Mouse (Mus musculus) lung, embryonic 14.5 days (tissue): ENCODE measurements around the gene Stambpl1. TPM values are rescaled to one million over a fixed set of nuclear protein-coding genes. Genes with fewer than 3 reads are reported as not detected.

Experiments used
- ATAC-seq: fragments of 200-750 bp; cut with Nextera tagmentation; 2 replicates; pipeline ENCODE4 v1.8.0; 2017; ENCODE audit warnings: mild to moderate bottlenecking, moderate TSS enrichment, moderate library complexity; ENCODE audit not compliant: insufficient read depth
- DNase-seq: peaks from one replicate; pipeline ENCODE4 v3.0.0-alpha.2; 2015
- H3K27ac ChIP-seq: fragments of 300-500 bp; sonication (generic); 2 replicates; pipeline ENCODE4 v1.5.1; 2014; ENCODE audit warnings: low read depth, mild to moderate bottlenecking, moderate library complexity
- H3K27me3 ChIP-seq: fragments of 300-500 bp; sonication (generic); 2 replicates; pipeline ENCODE4 v1.6.1; 2014; ENCODE audit warnings: low read length, control low read depth; ENCODE audit not compliant: insufficient read depth
- H3K36me3 ChIP-seq: fragments of 300-500 bp; sonication (generic); 2 replicates; pipeline ENCODE4 v1.6.1; 2014; ENCODE audit warnings: control low read depth; ENCODE audit not compliant: insufficient read depth
- H3K4me1 ChIP-seq: fragments of 300-500 bp; sonication (generic); 2 replicates; pipeline ENCODE4 v1.6.1; 2014; ENCODE audit warnings: antibody characterized with exemption, control low read depth; ENCODE audit not compliant: insufficient read depth
- H3K4me2 ChIP-seq: fragments of 300-500 bp; sonication (generic); 2 replicates; pipeline ENCODE4 v1.6.1; 2014; ENCODE audit warnings: mild to moderate bottlenecking
- H3K4me3 ChIP-seq: fragments of 300-500 bp; sonication (generic); 2 replicates; pipeline ENCODE4 v1.5.1; 2014; ENCODE audit warnings: low read depth, low read length
- H3K9ac ChIP-seq: fragments of 300-500 bp; sonication (generic); 2 replicates; pipeline ENCODE4 v1.6.1; 2014
- H3K9me3 ChIP-seq: fragments of 300-500 bp; sonication (generic); 2 replicates; pipeline ENCODE4 v1.6.1; 2016; ENCODE audit warnings: low read depth, low read length, control low read depth
- CTCF ChIP-seq: IDR thresholded peaks from 2 replicates; pipeline ENCODE4 v1.5.1; 2016; ENCODE audit warnings: antibody characterized with exemption, low read depth
- WGBS: fragments of 180-500 bp; shearing (Covaris S2); extraction: QIAGEN DNeasy Blood & Tissue Kit; methylation state at CpG from one replicate; pipeline ENCODE4 v1.1.7; 2014; 5-methylcytosine and 5-hydroxymethylcytosine counted together
- polyA plus RNA-seq: library from polyadenylated mRNA; unstranded; fragments of >200 nt; fragmentation: Nextera tagmentation; extraction: Ambion mirVana; gene quantifications from 2 replicates; pipeline ENCODE4 v1.2.1, GENCODE M21; 2014

The Stambpl1 gene
- polyA plus RNA-seq, 1 experiment from 2014 or later: 11.1 TPM

- H3K9ac ChIP-seq: no peak overlapping the region
- no peaks in the 10 kb centered on the region for H3K9me3 ChIP-seq
- no peaks in the 10 kb centered on the region for H3K4me1 ChIP-seq
- H3K4me2 ChIP-seq: no peak overlapping the region
- DNase-seq: no peak
- no peak for ATAC-seq
- H3K36me3 ChIP-seq: no peaks in the 10 kb centered on the region
- 58% methylated on average over 7 of the region's 7 CpGs for WGBS
- H3K27me3 ChIP-seq: no peaks in the 10 kb centered on the region
- H3K4me3 ChIP-seq: no peak overlapping the region
- no peak overlapping the region for H3K27ac ChIP-seq
- TF ChIP-seq CTCF: no peak
Observed at GRCm38 (mm10) chr19:34167896-34168661, 23.9 kb upstream of the Stambpl1 start.

DNA sequence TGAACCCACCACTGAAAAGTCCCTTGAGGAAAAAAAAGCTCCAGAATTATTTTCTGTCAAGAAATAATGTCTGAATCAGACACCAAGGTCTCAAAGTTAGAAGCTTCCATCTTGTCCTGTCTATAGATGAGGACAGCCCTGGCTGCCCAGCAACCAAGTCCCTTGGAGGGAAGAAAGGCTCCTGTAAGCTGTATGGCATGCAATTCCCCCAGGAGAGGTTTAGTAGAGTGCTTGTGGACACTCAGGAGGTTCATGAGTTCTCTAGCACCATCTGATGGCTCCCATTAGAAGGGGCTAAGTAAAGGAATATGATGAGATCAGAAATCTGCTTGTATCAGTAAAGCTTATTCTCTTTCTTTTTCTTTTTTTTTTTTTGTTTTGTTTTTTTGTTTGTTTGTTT, 22.9 kb upstream of the Stambpl1 start:
- no peaks in the 10 kb centered on the region for H3K27me3 ChIP-seq
- H3K4me3 ChIP-seq: no peak overlapping the region
- H3K9me3 ChIP-seq: no peaks in the 10 kb centered on the region
- ATAC-seq (no peak), DNase-seq (no peak)
- H3K4me2 ChIP-seq: no peak overlapping the region
- no peaks in the 10 kb centered on the region for H3K4me1 ChIP-seq
- H3K9ac ChIP-seq: no peak overlapping the region
- no peak overlapping the region for H3K27ac ChIP-seq
- H3K36me3 ChIP-seq: no peaks in the 10 kb centered on the region
- TF ChIP-seq CTCF: no peak

- Histone ChIP-seq H3K4me3 (no peak overlapping the region), H3K27ac (no peak overlapping the region), H3K4me2 (no peak overlapping the region), H3K27me3 (no peaks in the 10 kb centered on the region), H3K9ac (no peak overlapping the region), H3K9me3 (no peaks in the 10 kb centered on the region), H3K36me3 (no peaks in the 10 kb centered on the region), H3K4me1 (no peaks in the 10 kb centered on the region)
- 47% methylated on average over 3 of the region's 3 CpGs for WGBS
- no peak for DNase-seq
- no peak for ATAC-seq
- TF ChIP-seq CTCF: no peak
Observed at GRCm38 (mm10) chr19:34171167-34171566, 20.9 kb upstream of the Stambpl1 start.

- H3K9me3 ChIP-seq: no peaks in the 10 kb centered on the region
- no peaks in the 10 kb centered on the region for H3K4me1 ChIP-seq
- no peak overlapping the region for H3K9ac ChIP-seq
- no peak overlapping the region for H3K4me2 ChIP-seq
- ATAC-seq (no peak), DNase-seq (no peak)
- H3K4me3 ChIP-seq: no peak overlapping the region
- WGBS: 73% methylated on average over 3 of the region's 3 CpGs
- no peaks in the 10 kb centered on the region for H3K27me3 ChIP-seq
- no peak overlapping the region for H3K27ac ChIP-seq
- no peaks in the 10 kb centered on the region for H3K36me3 ChIP-seq
- no peak for TF ChIP-seq CTCF
Observed at GRCm38 (mm10) chr19:34174004-34174403, 18.0 kb upstream of the Stambpl1 start.

DNA sequence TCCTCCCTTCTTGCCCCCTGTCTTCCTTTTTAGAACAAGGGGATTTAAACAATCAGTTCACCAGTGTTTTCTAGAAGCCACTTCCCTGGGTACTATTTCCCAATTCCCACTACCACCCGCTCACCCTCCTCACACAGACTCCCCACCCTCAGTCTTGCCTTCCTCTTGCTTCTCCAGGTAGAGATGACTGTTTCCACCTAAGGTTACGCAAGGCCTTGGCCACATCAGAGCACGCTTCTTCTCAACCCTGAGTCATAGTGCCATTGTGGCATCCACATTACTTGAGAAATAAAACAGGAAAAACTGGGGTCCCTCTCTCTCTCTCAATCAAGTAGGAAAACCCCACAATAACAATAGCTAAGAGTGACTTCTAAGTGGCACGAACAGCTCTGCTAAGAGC, 12.9 kb upstream of the Stambpl1 start:
- no peaks in the 10 kb centered on the region for H3K9me3 ChIP-seq
- no peak for DNase-seq
- no peak overlapping the region for H3K4me3 ChIP-seq
- no peak overlapping the region for H3K4me2 ChIP-seq
- H3K9ac ChIP-seq: no peak overlapping the region
- no peak for TF ChIP-seq CTCF
- 82% methylated on average over 4 of the region's 4 CpGs for WGBS
- no peaks in the 10 kb centered on the region for H3K36me3 ChIP-seq
- no peak overlapping the region for H3K27ac ChIP-seq
- no peaks in the 10 kb centered on the region for H3K27me3 ChIP-seq
- H3K4me1 ChIP-seq: no peaks in the 10 kb centered on the region
- no peak for ATAC-seq

- Histone ChIP-seq H3K4me3 (no peak overlapping the region), H3K9ac (no peak overlapping the region), H3K36me3 (no peaks in the 10 kb centered on the region), H3K4me1 (no peaks in the 10 kb centered on the region), H3K27ac (no peak overlapping the region), H3K9me3 (no peaks in the 10 kb centered on the region), H3K27me3 (no peaks in the 10 kb centered on the region), H3K4me2 (no peak overlapping the region)
- TF ChIP-seq CTCF: no peak
- ATAC-seq (no peak), DNase-seq (no peak)
- WGBS: 63% methylated on average over 2 of the region's 2 CpGs
Observed at GRCm38 (mm10) chr19:34180316-34180715, 11.7 kb upstream of the Stambpl1 start.

DNA sequence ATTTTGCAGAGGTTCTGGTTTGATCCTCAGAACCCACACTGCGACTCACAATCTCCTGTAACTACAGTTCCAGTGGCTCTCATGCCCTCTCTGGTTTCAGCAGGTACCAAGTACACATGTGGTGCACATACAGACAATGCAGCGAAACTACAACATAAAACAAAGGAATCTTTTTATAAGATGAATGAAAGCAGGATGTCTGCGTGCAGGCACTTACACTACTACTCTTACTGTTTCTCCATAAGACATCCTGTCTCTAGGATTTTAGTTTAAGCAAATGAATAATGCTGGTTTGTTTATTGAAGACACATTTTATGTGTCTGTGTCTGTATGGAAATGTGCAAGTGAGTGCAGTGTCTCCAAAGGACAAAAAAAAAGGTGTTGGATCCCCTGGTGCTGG, 10.8 kb upstream of the Stambpl1 start:
- Histone ChIP-seq H3K27me3 (no peaks in the 10 kb centered on the region), H3K27ac (no peak overlapping the region), H3K36me3 (no peaks in the 10 kb centered on the region), H3K4me1 (no peaks in the 10 kb centered on the region), H3K9me3 (no peaks in the 10 kb centered on the region), H3K4me3 (no peak overlapping the region), H3K4me2 (no peak overlapping the region), H3K9ac (no peak overlapping the region)
- DNase-seq (no peak), ATAC-seq (no peak)
- no peak for TF ChIP-seq CTCF
- 75% methylated on average over 3 of the region's 3 CpGs for WGBS
